Mouse (Mus musculus) testis, adult 2 months (tissue): ENCODE measurements around the gene Tmub2. TPM values are rescaled to one million over a fixed set of nuclear protein-coding genes. Genes with fewer than 3 reads are reported as not detected.

Source experiments
- H3K27ac ChIP-seq: fragments of 200-500 bp; 2 replicates; pipeline ENCODE4 v1.5.1; 2012; ENCODE audit warnings: low read depth, low read length; ENCODE audit not compliant: control insufficient read depth, insufficient read depth
- H3K27me3 ChIP-seq: fragments of 200-500 bp; 2 replicates; pipeline ENCODE4 v1.6.1; 2012; ENCODE audit warnings: mild to moderate bottlenecking, low read length, moderate library complexity; ENCODE audit not compliant: control insufficient read depth, insufficient read depth
- H3K36me3 ChIP-seq: fragments of 200-500 bp; 2 replicates; pipeline ENCODE4 v1.6.1; 2012; ENCODE audit warnings: mild to moderate bottlenecking, low read length; ENCODE audit not compliant: control insufficient read depth, insufficient read depth
- H3K4me1 ChIP-seq: fragments of 200-500 bp; 2 replicates; pipeline ENCODE4 v1.6.1; 2012; ENCODE audit warnings: low read length; ENCODE audit not compliant: control insufficient read depth, insufficient read depth
- H3K4me3 ChIP-seq: fragments of 200-500 bp; 2 replicates; pipeline ENCODE4 v1.5.1; 2012; ENCODE audit warnings: low read depth, mild to moderate bottlenecking, low read length, moderate library complexity, mixed read lengths; ENCODE audit not compliant: control insufficient read depth
- CTCF ChIP-seq: fragments of 200-500 bp; IDR thresholded peaks from 2 replicates; pipeline ENCODE4 v1.5.1; 2012; ENCODE audit warnings: low read depth, mild to moderate bottlenecking, inconsistent platforms, low read length, moderate library complexity; ENCODE audit not compliant: control insufficient read depth, insufficient read depth, insufficient replicate concordance
- polyA plus RNA-seq: library from polyadenylated mRNA; depleted of rRNA; stranded (reverse); fragments of >200 nt; gene quantifications from 2 replicates; pipeline ENCODE4 v1.2.3, GENCODE M21; 2012; rRNA removed

The Tmub2 gene
- polyA plus RNA-seq, 1 experiment: 32.6 TPM

- no peak overlapping the region for H3K4me3 ChIP-seq
- peaks cover 2% of the 10 kb centered on the region; the same call in 1 of the 2 replicates for H3K4me1 ChIP-seq
- no peak overlapping the region for H3K27ac ChIP-seq
- no peaks in the 10 kb centered on the region for H3K36me3 ChIP-seq
- TF ChIP-seq CTCF: no peak
- no peaks in the 10 kb centered on the region for H3K27me3 ChIP-seq
Observed at GRCm38 (mm10) chr11:102338561-102338960, 53.8 kb downstream of the Tmub2 start.

Other genes with a start within 250 kb of the Tmub2 start
- 2.5 and 2.7 TPM in 2 replicates for gene Cd300lg, start 243.4 kb upstream of the Tmub2 start, polyA plus RNA-seq
- 1.2 and 1.5 TPM in 2 replicates for gene Mpp2, start 196.4 kb upstream of the Tmub2 start, polyA plus RNA-seq
- not detected in 2 replicates for gene Ppy, start 183.6 kb upstream of the Tmub2 start, polyA plus RNA-seq
- gene Pyy, start 177.1 kb upstream of the Tmub2 start, polyA plus RNA-seq: 8.2 and 9.4 TPM in 2 replicates
- 6.2 and 8.0 TPM in 2 replicates for gene Nags, start 139.4 kb upstream of the Tmub2 start, polyA plus RNA-seq
- 13.3 and 15.1 TPM in 2 replicates for gene Tmem101, start 128.5 kb upstream of the Tmub2 start, polyA plus RNA-seq
- gene Lsm12, start 99.6 kb upstream of the Tmub2 start, polyA plus RNA-seq: 41.5 and 41.8 TPM in 2 replicates
- 416 and 434 TPM in 2 replicates for gene G6pc3, start 95.3 kb upstream of the Tmub2 start, polyA plus RNA-seq
- 68.9 and 84.1 TPM in 2 replicates for gene Hdac5, start 54.8 kb upstream of the Tmub2 start, polyA plus RNA-seq
- 31.8 and 48.5 TPM in 2 replicates for gene BC030867, start 36.0 kb upstream of the Tmub2 start, polyA plus RNA-seq
- 0.10 and 0.11 TPM in 2 replicates for gene Asb16, start 16.2 kb upstream of the Tmub2 start, polyA plus RNA-seq
- 16.8 and 17.8 TPM in 2 replicates for gene Atxn7l3, start 11.7 kb downstream of the Tmub2 start, polyA plus RNA-seq
- gene Ubtf, start 34.8 kb downstream of the Tmub2 start, polyA plus RNA-seq: 8.6 and 8.9 TPM in 2 replicates
- not detected in 2 replicates for gene Slc4a1, start 81.3 kb downstream of the Tmub2 start, polyA plus RNA-seq
- gene Rundc3a, start 108.5 kb downstream of the Tmub2 start, polyA plus RNA-seq: 53.7 and 55.6 TPM in 2 replicates
- 1,405 and 1,456 TPM in 2 replicates for gene Slc25a39, start 123.0 kb downstream of the Tmub2 start, polyA plus RNA-seq
- 21.1 TPM in 2 replicates for gene Grn, start 145.4 kb downstream of the Tmub2 start, polyA plus RNA-seq
- gene Fam171a2, start 162.8 kb downstream of the Tmub2 start, polyA plus RNA-seq: 0.88 and 1.2 TPM in 2 replicates
- gene Itga2b, start 185.2 kb downstream of the Tmub2 start, polyA plus RNA-seq: 3.4 and 5.2 TPM in 2 replicates